Mouse (Mus musculus): ENCODE measurements at regions not wholly inside any gene's neighbourhood (a gene's known extent, or its start where the extent isn't known, plus 50 kb on each side); places are given as distances from the start of the nearest gene placed in this dataset.

DNA sequence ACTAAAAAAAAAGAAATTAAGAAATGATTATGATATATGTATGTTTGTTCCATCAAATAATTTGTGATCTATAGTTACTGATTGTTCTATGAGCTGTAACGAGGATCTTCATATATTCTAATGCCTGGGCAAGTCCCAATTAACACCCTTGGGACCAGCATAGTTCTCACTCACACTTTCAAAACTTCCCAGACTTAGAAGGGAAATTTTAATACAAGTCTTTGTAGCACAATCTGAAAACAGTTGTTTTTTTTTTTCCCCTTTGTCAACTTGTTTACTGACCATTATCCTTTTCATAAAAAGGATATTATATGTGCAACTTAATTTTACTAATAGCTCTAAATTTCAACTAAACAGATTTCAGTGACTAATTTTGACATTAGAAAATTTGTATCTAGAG, 257.1 kb downstream of the Tpbg start:
- dilution Hi-C loops (cut with MboI; ENCODE audit: extremely low pct_ligation_motif_present, extremely low pct_unique_long_range_greater_than_20kb, low sequenced_read_pairs) (no loop called here), in situ Hi-C loops (cut with MboI; ENCODE audit: low pct_ligation_motif_present, low pct_unique_long_range_greater_than_20kb, low sequenced_read_pairs) (no loop called here)
- H3K27me3 ChIP-seq (replicated peaks), result no peaks in the 10 kb centered on the region
- H3K4me2 ChIP-seq (ENCODE audit: insufficient read depth, low read depth, poor library complexity, severe bottlenecking), result no peak overlapping the region
- H3K27ac ChIP-seq (ENCODE audit: insufficient read depth, low read depth), result no peak overlapping the region
- H3K4me3 ChIP-seq (replicated peaks in 1 of 3; ENCODE audit: low read depth in 2 of 3, low read length in 2 of 3, poor library complexity in 1 of 3), result no peak overlapping the region
- no peaks in the 10 kb centered on the region for H3K79me2 ChIP-seq (replicated peaks; ENCODE audit: control insufficient read depth, extremely low read depth, insufficient read depth, poor library complexity, severe bottlenecking)
- DNase-seq (ENCODE audit: extremely low read depth), result no peak
- H3K9me3 ChIP-seq (replicated peaks; ENCODE audit: low read length), result no peaks in the 10 kb centered on the region
- H3K4me1 ChIP-seq (ENCODE audit: control insufficient read depth in 1 of 2, insufficient read depth in 2 of 2), result peaks cover 11 to 45% of the 10 kb centered on the region in 2 experiments
- H3K9ac ChIP-seq (ENCODE audit: insufficient read depth, low read depth), result no peak overlapping the region
- no peaks in the 10 kb centered on the region for H3K36me3 ChIP-seq (replicated peaks in 1 of 2; ENCODE audit: control insufficient read depth in 1 of 2, insufficient read depth in 1 of 2, low read length in 1 of 2)
- TF ChIP-seq BHLHE40 (IDR thresholded peaks at IDR 0.05; ENCODE audit: low read depth, low read length), result peak; percentile 61
- TF ChIP-seq IRF4 (IDR thresholded peaks at IDR 0.05; ENCODE audit: low read depth, low read length), result 0 out of 2 replicates have a peak, but pooled peaks have one; percentile 26
- TF ChIP-seq MAFK (IDR thresholded peaks at IDR 0.05; ENCODE audit: insufficient replicate concordance, low read length), result 0 out of 2 replicates have a peak, but pooled peaks have one; percentile 17
- peak; percentile 75 for TF ChIP-seq ZNF384 (IDR thresholded peaks at IDR 0.05; ENCODE audit: low read depth, low read length)
- peak; percentile 13; the same call in 1 of the 2 replicates for TF ChIP-seq ETS1 (conservative IDR thresholded peaks at IDR 0.05; ENCODE audit: low read depth, low read length)
- TF ChIP-seq MEF2A (IDR thresholded peaks at IDR 0.05; ENCODE audit: borderline replicate concordance, low read depth, low read length), result no peak
- no peak for TF ChIP-seq MYC (IDR thresholded peaks at IDR 0.05; ENCODE audit: low read depth, low read length)
- peak; percentile 59; the same call in 1 of the 2 replicates for TF ChIP-seq EP300 (IDR thresholded peaks at IDR 0.05; ENCODE audit: low read length)
- no peak for TF ChIP-seq CTCF (conservative IDR thresholded peaks at IDR 0.05 in 1 of 2, IDR thresholded peaks at IDR 0.05 in 1 of 2; ENCODE audit: low read depth in 2 of 2, low read length in 2 of 2)

DNA sequence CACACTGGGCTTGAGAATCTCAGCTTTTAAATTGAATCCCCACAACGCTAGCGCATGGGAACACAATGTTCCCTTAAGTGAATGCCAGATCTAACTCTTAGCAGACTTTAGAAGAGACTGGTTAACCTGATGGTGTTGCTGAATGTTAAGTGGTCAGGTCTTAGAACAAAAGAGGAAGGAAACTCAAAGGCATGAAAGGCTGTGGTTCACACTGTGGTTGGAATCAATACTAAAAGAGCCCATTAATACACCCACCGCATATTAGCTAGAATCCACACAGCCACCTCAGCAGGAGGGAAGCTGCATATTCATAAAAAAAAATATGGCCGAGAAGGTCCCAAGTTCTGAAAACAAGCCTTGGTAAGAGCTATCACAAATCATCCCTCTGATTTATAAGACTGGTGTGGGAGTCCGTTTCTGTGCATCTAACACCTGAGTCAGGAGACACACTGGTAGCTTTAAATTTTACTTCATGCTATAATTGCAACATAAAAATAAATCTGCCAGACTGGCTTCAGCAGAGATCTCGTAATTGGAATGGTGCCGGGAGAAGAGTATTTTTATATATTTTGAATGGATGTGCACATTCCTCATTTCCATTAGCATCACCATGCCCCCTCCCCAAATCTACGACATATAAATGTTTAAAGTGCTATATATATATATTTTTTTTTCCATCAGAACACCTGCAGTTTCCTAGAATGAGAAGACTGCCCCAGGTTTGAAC, 259.3 kb downstream of the Tpbg start:
- in situ Hi-C loops (cut with MboI; ENCODE audit: low pct_ligation_motif_present, low pct_unique_long_range_greater_than_20kb, low sequenced_read_pairs), result no loop called here
- H3K79me2 ChIP-seq (replicated peaks; ENCODE audit: control insufficient read depth, extremely low read depth, insufficient read depth, poor library complexity, severe bottlenecking), result no peaks in the 10 kb centered on the region
- no peaks in the 10 kb centered on the region for H3K9me3 ChIP-seq (replicated peaks; ENCODE audit: low read length)
- H3K27me3 ChIP-seq (replicated peaks), result no peaks in the 10 kb centered on the region
- H3K4me3 ChIP-seq (replicated peaks in 1 of 3; ENCODE audit: low read depth in 2 of 3, low read length in 2 of 3, poor library complexity in 1 of 3), result no peak overlapping the region
- peak overlapping the region; percentile 86 for H3K4me2 ChIP-seq (ENCODE audit: insufficient read depth, low read depth, poor library complexity, severe bottlenecking)
- peak; percentile 58; the same call in 1 of the 2 replicates for TF ChIP-seq TBP (conservative IDR thresholded peaks at IDR 0.05; ENCODE audit: low read depth, low read length)
- TF ChIP-seq TCF12 (IDR thresholded peaks at IDR 0.05; ENCODE audit: low read depth, low read length), result peak; percentile 62
- TF ChIP-seq RCOR1 (conservative IDR thresholded peaks at IDR 0.05; ENCODE audit: low read depth, low read length), result peak; percentile 90
- peak; percentile 79 for TF ChIP-seq ETS1 (conservative IDR thresholded peaks at IDR 0.05; ENCODE audit: low read depth, low read length)
- TF ChIP-seq NRF1 (IDR thresholded peaks at IDR 0.05; ENCODE audit: low read depth, low read length), result no peak
- peak; percentile 96 for TF ChIP-seq MAFK (IDR thresholded peaks at IDR 0.05; ENCODE audit: insufficient replicate concordance, low read length)
- TF ChIP-seq USF1 (IDR thresholded peaks at IDR 0.05; ENCODE audit: low read depth, low read length), result no peak
- TF ChIP-seq EP300 (IDR thresholded peaks at IDR 0.05; ENCODE audit: low read length), result peak; percentile 97
- peak; percentile 94 for TF ChIP-seq IRF4 (IDR thresholded peaks at IDR 0.05; ENCODE audit: low read depth, low read length)
- 0 out of 2 replicates have a peak, but pooled peaks have one; percentile 15 for TF ChIP-seq JUN (IDR thresholded peaks at IDR 0.05; ENCODE audit: insufficient read depth, low read depth, low read length)
- TF ChIP-seq JUND (conservative IDR thresholded peaks at IDR 0.05; ENCODE audit: low read depth, low read length), result peak; percentile 64
- TF ChIP-seq NELFE (IDR thresholded peaks at IDR 0.05; ENCODE audit: low read depth, low read length), result 0 out of 2 replicates have a peak, but pooled peaks have one; percentile 36
- TF ChIP-seq SIN3A (IDR thresholded peaks at IDR 0.05; ENCODE audit: low read length), result peak; percentile 73
- TF ChIP-seq ZNF384 (IDR thresholded peaks at IDR 0.05; ENCODE audit: low read depth, low read length), result peak; percentile 86
- TF ChIP-seq HCFC1 (IDR thresholded peaks at IDR 0.05; ENCODE audit: low read depth, low read length), result peak; percentile 32; the same call in 1 of the 2 replicates
- TF ChIP-seq BHLHE40 (IDR thresholded peaks at IDR 0.05; ENCODE audit: low read depth, low read length), result peak; percentile 89
- TF ChIP-seq ZMIZ1 (IDR thresholded peaks at IDR 0.05; ENCODE audit: low read depth, low read length), result no peak; the same call in 1 of the 2 replicates
- no peak for TF ChIP-seq ZKSCAN1 (IDR thresholded peaks at IDR 0.05; ENCODE audit: borderline replicate concordance, low read depth, low read length)
- TF ChIP-seq ELF1 (IDR thresholded peaks at IDR 0.05; ENCODE audit: low read depth, low read length), result peak; percentile 35; the same call in 1 of the 2 replicates
- TF ChIP-seq MAZ (IDR thresholded peaks at IDR 0.05; ENCODE audit: low read depth, low read length), result no peak; the same call in 1 of the 2 replicates
- TF ChIP-seq RAD21 (IDR thresholded peaks at IDR 0.05; ENCODE audit: low read depth, low read length), result peak; percentile 4
- TF ChIP-seq KAT2A (IDR thresholded peaks at IDR 0.05; ENCODE audit: insufficient replicate concordance, low read length), result no peak
- TF ChIP-seq MAX (IDR thresholded peaks at IDR 0.05; ENCODE audit: low read length), result 0 out of 2 replicates have a peak, but pooled peaks have one; percentile 41
- peak; percentile 62 for TF ChIP-seq CHD2 (IDR thresholded peaks at IDR 0.05; ENCODE audit: low read length)
- peak; percentile 89 for TF ChIP-seq MEF2A (IDR thresholded peaks at IDR 0.05; ENCODE audit: borderline replicate concordance, low read depth, low read length)
- 0 out of 2 replicates have a peak, but pooled peaks have one; percentile 50 for TF ChIP-seq MYC (IDR thresholded peaks at IDR 0.05; ENCODE audit: low read depth, low read length)
- dilution Hi-C loops (cut with MboI; ENCODE audit: extremely low pct_ligation_motif_present, extremely low pct_unique_long_range_greater_than_20kb, low sequenced_read_pairs), result no loop called here
- no peak overlapping the region for H3K27ac ChIP-seq (ENCODE audit: insufficient read depth, low read depth)
- DNase-seq (ENCODE audit: extremely low read depth), result peak; percentile 93
- H3K9ac ChIP-seq (ENCODE audit: insufficient read depth, low read depth), result no peak overlapping the region
- H3K4me1 ChIP-seq (ENCODE audit: control insufficient read depth in 1 of 2, insufficient read depth in 2 of 2), result peaks cover 16 to 52% of the 10 kb centered on the region in 2 experiments
- H3K36me3 ChIP-seq (replicated peaks in 1 of 2; ENCODE audit: control insufficient read depth in 1 of 2, insufficient read depth in 1 of 2, low read length in 1 of 2), result no peaks in the 10 kb centered on the region
